Mouse (Mus musculus) heart, postnatal 25 days (tissue): ENCODE data around the gene Arxes2. TPM values are rescaled to one million over a fixed set of nuclear protein-coding genes. Genes with fewer than 3 reads are reported as not detected.
"Not testable (repeated sequence)": the region's sequence is repeated elsewhere in the genome, so short reads cannot be mapped to it uniquely, and the experiment has no call there.

Experiments
- DNase-seq: peaks from one replicate; pipeline ENCODE4 v3.0.0; 2022; ENCODE audit warnings: low spot score
- intact Hi-C: fragments of 180-260 bp; cut with DNase I; formaldehyde crosslinking; loops from one replicate; pipeline ENCODE4 v1.15.1; 2025
- total RNA-seq, 2 experiments: library from RNA; stranded (reverse); gene quantifications; 2 replicates each; pipeline ENCODE4 v1.2.3; 2021

Arxes2 gene
- total RNA-seq: 1 to 10 TPM; 2.0 to 3.0 TPM

DNA sequence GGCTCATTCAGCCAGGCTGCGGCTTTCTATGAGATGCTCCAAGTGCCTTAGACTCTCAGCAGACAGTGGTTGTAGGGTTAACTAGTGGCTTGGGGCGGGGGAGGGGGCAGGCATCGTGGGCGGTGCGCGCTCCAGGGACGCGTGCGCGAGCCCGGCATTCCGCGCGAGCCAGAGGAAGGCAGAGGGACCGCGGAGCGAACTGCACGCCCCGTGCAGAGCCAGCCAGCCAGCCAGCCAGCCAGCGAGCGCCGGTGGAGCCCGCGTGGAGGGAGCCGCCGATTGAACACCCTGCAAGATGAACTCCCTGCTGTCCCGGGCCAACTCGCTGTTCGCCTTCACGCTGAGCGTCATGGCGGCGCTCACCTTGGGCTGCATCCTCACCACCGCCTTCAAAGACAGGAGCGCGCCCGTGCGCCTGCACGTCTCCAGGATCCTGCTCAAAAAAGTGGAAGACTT lies at the start of gene Arxes2:
TSS of gene Arxes2 (plus strand) at position 161 of the 456 bp plus-strand sequence.
- DNase-seq, intact Hi-C loops: not testable (repeated sequence)

DNA sequence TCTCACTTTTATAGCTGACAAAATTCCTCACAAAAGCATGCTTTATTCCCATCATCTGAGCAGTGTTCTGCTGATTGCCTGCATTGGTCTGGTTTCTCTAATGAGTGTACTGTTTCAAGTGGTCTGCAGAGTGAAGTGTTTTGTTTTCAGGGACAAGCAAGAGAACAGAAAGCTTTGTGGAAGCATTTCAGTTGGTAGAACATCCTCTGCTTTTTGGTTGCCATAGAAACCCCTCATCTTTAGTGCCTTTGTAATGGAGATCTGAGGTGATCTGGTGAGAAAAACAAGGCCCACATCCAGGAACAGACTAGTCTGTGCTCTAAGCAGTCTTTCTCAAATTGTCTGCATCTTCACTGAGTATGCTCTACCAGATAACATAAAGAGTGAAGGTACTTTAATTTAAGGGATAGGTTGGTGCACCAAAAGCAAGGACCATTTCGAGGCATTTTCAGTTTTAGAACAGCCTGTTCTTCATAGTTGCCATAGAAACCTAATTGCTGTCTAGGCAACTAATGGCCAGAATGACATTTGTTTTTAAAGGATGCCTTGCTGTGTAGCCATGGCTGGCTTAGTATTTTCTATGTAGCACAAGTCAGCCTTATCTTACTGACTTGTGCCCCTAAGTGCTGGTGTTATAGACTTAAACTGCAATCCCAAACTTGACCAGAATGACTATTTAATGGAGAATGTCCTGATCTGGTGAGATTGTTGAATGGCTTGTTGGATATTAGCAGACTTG lies 44.8 kb upstream of the Arxes2 start:
- intact Hi-C loops: no loop called here
- DNase-seq: no peak

GRCm38 (mm10) chrX:135956988-135957690 lies 36.5 kb upstream of the Arxes2 start:
- DNase-seq: no peak

DNA sequence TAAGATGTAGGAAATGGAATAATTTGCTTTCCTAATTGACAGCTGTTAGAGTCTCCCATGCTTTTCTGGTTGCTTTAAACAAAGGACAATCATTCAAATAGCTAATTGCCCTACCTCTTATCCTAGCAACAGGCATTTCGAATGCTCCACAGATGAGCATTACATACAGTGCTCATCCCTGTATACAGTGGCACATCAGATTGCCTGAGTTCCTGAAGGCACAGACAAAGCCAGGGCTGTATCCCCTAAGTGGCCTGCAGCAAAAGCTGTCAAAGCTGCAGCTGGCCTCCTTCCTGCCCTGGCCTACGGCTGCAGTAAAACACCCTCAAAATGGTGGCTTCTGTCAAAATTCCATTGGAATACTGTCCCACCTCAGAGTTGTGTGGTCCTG lies 35.9 kb upstream of the Arxes2 start:
- intact Hi-C loops: no loop called here

More at GRCm38 (mm10) chrX:135956988-135957690, 36.5 kb upstream of the Arxes2 start:
- intact Hi-C loops: no loop called here

DNA sequence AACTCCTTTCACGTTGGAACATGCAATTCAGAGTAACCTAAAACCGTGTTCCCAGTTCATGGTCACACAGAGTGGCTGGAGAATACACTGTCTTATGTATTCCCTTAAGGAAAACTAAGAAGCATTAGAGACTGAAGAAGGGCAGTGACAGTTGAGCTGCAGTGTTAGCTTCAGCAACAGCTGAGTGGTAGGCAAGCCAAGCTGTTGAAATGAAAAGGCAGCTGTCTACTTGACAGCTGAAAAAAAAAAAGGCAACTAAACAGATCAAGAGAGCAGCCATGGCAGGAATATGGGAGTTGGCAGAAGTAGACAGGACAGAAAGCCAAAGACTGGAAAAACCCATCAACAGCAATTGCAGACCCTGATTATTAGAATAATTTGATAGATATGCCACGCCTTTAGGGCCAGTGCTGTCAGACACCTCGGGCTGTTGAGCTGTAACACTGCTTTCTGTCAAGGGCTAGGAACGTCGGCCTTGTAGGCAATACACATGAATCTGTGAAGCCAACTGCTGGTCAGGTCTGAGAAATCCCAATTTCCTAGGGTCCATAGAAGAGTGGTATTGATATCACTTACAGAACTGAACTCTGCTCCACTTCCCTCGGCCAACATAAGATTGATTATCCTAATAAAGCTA lies 34.9 kb upstream of the Arxes2 start:
- DNase-seq: no peak
- intact Hi-C loops: no loop called here

More for the DNA sequence above, 35.9 kb upstream of the Arxes2 start:
- DNase-seq: no peak

GRCm38 (mm10) chrX:135959536-135959935 lies 34.1 kb upstream of the Arxes2 start:
- no peak for DNase-seq
- intact Hi-C loops: no loop called here

DNA sequence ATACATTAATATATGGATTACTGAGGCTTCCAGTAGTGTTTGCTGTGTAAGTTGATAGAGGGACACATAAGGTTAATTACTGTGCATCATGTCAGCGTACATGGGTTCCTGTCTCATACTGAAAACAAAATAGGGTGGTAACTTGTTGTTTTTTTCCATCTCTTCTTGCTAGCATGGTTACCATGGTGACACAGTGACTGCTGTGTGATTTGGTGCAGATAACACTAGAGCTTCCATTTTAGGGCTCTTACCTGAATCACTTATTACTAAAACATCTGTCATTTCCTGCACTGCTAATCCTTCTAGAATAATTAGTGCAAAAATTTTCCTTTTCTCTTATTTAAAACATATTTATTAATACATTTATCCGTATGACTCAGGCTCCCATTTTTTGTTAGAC lies 31.3 kb upstream of the Arxes2 start:
- intact Hi-C loops: loop anchor here (2.0 kb wide), 1 partner anchor 156 kb away; no protein-coding TSS in a partner anchor
- no peak for DNase-seq

DNA sequence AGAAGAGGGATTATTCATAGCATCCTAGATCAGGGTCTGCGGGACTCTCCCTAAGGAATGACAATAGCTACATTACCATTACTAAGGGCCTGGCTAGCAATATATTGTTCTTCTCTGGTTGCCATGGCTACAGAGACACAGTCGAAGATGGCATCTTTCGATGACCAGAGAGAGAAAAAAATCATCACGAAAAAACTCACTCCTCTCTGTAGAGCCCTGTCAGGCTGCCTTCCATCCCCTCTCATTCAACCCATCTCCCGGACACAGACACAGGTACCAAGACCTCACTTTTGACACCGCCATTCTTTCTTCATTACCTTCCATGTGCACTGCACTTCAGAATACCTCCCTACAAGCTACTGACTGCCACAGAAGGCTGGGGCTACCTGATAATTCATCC lies 30.5 kb upstream of the Arxes2 start:
- DNase-seq: no peak
- intact Hi-C loops: loop anchor here (2.0 kb wide), 1 partner anchor 156 kb away; no protein-coding TSS in a partner anchor

DNA sequence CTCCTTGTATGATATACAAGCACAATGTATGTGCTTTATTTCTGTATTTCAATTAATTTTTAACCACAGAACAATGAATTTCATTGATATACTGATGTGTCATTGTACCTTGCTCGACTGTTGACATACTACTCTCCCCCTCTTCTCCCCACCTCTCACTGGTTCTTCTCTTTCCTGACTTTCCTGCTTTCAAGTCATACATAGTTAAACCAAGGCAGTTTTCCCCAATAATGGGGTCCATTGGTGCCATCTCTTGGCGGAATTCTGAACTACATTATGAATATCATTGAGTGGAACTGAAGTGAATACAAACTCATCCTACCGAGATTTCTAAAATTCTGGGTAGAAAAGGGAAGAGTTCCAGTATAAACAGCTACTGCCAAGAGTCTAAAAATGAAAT lies 30.0 kb upstream of the Arxes2 start:
- no peak for DNase-seq
- intact Hi-C loops: loop anchor here (2.0 kb wide), 1 partner anchor 157 kb away; no protein-coding TSS in a partner anchor

GRCm38 (mm10) chrX:135973597-135974423 lies 19.8 kb upstream of the Arxes2 start:
- intact Hi-C loops: no loop called here
- no peak for DNase-seq

- no peak for DNase-seq
- intact Hi-C loops: no loop called here
Measured at GRCm38 (mm10) chrX:135974424-135975225, 19.0 kb upstream of the Arxes2 start.

GRCm38 (mm10) chrX:135975226-135975552 lies 18.4 kb upstream of the Arxes2 start:
- intact Hi-C loops: no loop called here
- DNase-seq: no peak

GRCm38 (mm10) chrX:135984539-135985260 lies 8.9 kb upstream of the Arxes2 start:
- intact Hi-C loops: no loop called here
- DNase-seq: no peak

DNA sequence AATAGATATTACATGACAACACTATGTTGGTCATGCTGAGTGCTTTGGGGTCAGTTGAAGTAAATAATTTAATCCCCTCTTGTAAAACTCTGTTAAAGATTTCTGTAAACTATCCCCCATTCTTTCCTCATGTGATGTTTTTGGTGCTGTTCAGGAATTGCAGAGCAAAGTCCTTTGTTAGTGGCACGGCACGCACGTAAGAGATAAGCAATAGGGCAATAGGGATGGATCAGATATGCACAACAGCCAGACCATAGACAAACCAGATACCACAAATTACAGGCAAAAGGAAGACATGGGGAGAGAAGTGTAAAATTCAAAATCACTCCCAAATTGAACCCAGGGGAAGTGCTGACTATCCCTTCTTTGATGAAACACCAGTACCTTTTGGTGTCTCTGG lies 7.4 kb upstream of the Arxes2 start:
- intact Hi-C loops: no loop called here
- no peak for DNase-seq

- no peak for DNase-seq
- intact Hi-C loops: no loop called here
Measured at GRCm38 (mm10) chrX:135990661-135991060, 3.0 kb upstream of the Arxes2 start.

- DNase-seq, intact Hi-C loops: not testable (repeated sequence)
Measured at GRCm38 (mm10) chrX:135993192-135993594, 431 bp upstream of the Arxes2 start.

- no peak for DNase-seq
- intact Hi-C loops: no loop called here
Measured at GRCm38 (mm10) chrX:136007199-136007843, 13.7 kb downstream of the Arxes2 start.

GRCm38 (mm10) chrX:136014392-136014791 lies 20.8 kb downstream of the Arxes2 start:
- no peak for DNase-seq
- intact Hi-C loops: no loop called here
